Mouse (Mus musculus) lung, postnatal 10 days (tissue): Measurements from ENCODE around the gene Myod1.
A peak's percentile ranks its signal among the peaks of the same experiment; 100 is the strongest.

Experiments
- DNase-seq: peaks from one replicate; pipeline ENCODE4 v3.0.0; 2021

Gene Myod1

GRCm38 (mm10) chr7:46376172-46377007 is at the start of gene Myod1:
TSS of gene Myod1 (plus strand) at chr7:46376474.
- no peak for DNase-seq

DNA sequence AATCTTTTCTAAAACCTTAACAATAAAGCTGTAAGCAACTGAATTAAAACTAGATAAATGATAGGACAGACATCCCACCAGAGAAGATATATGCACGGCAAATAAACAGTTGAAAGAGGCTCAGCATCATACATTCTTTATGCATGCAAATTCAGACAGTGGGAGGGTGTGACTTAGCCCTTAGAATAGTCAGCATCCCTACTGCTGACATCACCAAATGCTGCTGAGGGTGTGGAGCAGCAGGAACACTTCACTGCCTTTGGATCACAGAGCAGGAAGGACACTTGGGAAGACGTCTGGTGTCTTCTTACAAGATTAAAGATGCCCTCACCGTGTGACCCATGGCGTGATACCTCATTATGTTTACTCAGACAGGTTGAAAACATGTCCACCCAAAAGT is 48.4 kb upstream of the Myod1 start:
- DNase-seq, result no peak

GRCm38 (mm10) chr7:46337397-46337796 is 38.9 kb upstream of the Myod1 start:
- no peak for DNase-seq

DNA sequence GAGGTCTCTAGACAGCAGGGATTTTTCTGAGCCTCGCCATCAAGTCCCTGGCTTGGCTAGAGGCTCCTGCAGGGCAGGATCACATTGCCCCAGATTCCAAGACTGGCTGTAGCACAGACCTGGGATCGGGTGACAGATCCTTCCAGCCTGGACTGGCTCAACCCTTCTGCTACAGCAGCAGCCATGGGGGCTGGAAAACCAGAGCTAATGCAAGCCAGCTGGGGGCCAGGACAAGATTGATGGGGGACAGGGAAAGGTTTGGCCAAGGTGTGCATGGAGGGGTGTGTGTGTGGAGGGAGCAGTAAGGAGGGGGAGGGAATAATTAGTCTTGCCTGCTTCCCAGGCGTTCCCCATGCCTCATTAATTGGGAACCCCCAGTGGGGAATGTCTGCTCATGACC is 36.5 kb upstream of the Myod1 start:
- DNase-seq, result no peak

DNA sequence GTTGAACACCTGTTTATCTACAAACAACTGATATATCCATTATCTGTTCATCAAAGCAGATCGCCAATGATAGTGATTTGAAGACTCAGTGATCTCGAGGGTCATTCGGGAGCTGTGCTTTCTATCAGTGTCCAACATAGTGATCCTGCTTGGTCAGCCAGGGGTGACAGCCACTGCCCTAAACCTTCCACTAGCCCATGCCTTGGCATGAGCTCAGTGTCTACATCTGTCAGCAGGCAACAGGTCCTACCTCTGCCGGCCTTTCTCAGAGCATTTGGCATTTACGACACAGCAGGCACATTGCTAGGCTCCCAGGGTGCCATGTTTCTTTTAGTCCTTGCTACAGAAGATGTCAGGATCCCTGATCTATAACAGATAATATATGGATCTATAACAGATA is 36.0 kb upstream of the Myod1 start:
- no peak for DNase-seq

DNA sequence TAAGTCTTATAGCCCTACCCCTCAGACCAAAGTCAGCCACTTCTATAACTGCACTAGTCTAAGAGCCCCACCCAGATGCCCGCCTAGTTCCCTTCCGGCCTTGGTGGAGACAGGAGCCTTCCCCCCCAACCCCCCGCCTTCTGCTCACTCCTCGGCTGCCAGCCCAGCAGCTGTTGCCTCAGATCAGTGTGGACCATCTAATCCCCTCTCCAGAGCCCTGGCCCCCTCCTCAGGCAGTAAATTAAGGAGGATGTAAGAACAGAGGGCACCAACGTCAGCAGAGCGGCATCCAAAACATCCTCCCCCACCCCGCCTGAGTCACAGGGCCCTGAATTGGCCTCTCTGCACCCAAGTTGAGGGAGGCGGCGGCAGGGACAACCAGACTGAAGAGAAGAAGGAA is 34.8 kb upstream of the Myod1 start:
- DNase-seq, result no peak

- DNase-seq, result no peak
Observed at GRCm38 (mm10) chr7:46347692-46348091, 28.6 kb upstream of the Myod1 start.

DNA sequence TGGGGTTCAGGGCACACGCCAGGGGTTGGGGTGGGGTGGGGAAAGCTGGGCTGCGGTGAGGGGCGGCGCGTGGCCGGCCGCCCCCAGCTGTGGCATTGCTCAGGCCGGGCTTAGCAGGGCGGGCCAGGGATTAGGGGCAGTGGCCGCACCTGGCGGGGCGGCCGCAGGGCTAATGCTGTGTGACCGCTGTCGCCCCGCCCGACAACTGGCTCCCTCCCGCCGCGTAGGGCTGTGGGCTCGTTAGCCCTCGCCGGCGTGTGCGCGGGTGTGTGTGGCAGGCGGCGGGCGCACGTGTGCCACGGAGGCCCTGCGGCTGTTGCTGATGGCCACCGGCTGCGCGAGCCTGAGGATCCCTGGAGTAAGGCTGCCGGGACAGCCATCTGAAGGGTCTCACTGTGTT is 27.5 kb upstream of the Myod1 start:
- DNase-seq, result no peak

- DNase-seq, result no peak
Observed at GRCm38 (mm10) chr7:46350119-46350702, 26.1 kb upstream of the Myod1 start.

DNA sequence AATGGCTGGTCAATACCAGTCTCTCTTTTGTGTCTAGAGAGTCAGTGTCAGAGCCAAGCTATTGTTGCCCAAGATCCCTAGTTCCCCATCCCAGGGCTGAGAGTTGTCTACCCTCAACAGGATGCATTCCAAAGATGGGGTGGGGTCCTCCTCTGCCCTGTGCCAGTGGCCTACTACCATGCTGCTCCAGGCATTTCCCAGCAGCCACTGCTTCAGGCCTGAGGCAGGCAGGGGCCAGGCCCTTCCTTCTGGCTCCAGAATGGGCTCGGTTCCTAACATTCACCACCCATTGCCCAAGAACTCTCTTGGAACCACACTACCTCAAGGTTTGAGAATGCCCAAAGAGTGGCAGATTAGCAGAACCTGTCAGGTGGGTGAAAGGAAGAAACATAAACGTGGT is 23.5 kb upstream of the Myod1 start:
- no peak for DNase-seq

DNA sequence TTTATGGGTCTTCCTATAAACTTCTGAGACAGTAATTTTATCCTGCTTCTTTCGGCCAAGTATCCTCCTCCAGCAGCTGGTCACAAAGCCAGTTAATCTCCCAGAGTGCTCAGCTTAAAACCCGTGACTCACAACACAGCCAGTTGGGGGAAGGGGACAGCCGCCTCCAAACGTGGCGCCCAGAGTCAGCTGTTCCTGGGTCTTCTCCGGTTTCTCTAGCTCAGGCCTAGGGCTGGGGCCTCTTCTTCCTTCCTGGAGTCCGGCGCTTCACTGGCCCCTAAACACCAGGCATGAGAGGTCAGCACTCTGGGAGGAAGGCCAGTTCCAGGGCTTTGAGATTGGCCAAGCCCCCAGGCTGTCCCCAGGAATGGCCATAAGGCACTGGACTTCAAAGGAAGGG is 23.1 kb upstream of the Myod1 start:
- no peak for DNase-seq

DNA sequence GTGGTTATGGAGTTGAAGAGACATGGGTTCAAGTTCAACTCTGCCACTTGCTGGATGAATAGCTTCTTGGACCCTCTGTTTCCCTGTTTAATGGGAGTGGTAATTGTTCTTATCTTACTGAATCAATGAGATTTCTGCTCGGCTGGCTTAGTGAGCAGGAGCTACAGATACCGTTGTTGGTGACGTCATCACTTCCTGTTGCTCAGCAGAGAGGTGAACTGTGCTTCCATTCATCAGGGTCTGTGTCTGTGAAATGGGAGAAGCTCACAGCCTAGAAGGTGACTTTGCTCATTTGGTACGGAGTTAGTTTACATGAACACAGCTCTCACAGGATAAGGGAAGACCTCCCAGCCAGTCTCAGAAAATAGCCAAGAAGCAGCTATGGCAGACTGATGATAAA is 22.4 kb upstream of the Myod1 start:
- no peak for DNase-seq

DNA sequence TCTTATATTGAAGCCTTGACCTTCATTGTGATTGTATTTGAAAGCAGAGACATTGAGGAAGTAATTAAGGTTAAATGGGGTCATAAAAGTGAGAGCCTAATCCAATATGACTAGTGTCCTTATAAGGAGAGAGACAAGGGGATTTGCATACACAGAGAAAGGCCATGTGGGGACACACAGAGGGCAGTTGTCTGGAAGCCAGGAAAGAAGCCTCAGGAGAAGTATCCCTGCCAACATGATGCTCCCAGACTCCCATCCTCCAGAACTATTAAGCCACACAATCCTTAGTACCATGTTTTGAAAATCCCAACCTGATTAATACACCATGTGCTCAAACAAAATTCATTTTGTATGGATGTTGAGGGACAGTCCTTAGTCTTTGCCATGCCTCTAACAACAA is 14.5 kb upstream of the Myod1 start:
- DNase-seq, result no peak

GRCm38 (mm10) chr7:46364154-46364553 is 12.1 kb upstream of the Myod1 start:
- DNase-seq, result no peak

GRCm38 (mm10) chr7:46365810-46366209 is 10.5 kb upstream of the Myod1 start:
- no peak for DNase-seq

DNA sequence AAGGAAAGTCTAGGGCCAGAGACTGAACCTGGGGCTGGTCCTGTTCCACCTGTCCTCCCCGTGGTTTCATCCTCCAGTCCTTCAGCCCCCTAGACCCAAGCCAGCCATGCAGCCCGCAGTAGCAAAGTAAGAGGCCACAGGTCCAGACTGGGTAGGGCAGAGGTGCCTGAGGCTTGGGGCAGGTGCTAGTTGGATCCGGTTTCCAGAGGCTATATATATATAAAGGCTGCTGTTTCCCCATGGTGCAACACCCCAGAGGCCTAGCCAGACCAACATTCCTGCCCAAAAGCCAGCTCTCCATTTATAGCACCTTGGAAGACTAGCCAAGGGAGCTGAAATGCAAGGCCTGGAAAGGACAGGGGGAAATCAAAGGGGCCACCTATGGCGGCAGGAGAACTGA is 5.2 kb upstream of the Myod1 start:
- DNase-seq, result no peak

DNA sequence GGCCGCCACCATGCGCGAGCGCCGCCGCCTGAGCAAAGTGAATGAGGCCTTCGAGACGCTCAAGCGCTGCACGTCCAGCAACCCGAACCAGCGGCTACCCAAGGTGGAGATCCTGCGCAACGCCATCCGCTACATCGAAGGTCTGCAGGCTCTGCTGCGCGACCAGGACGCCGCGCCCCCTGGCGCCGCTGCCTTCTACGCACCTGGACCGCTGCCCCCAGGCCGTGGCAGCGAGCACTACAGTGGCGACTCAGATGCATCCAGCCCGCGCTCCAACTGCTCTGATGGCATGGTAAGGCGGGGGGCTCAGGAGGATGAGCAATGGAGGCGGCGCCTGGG is 703 bp downstream of the Myod1 start:
- no peak for DNase-seq

DNA sequence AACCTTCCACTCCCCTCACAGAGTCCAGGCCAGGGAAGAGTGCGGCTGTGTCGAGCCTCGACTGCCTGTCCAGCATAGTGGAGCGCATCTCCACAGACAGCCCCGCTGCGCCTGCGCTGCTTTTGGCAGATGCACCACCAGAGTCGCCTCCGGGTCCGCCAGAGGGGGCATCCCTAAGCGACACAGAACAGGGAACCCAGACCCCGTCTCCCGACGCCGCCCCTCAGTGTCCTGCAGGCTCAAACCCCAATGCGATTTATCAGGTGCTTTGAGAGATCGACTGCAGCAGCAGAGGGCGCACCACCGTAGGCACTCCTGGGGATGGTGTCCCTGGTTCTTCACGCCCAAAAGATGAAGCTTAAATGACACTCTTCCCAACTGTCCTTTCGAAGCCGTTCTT is 1.8 kb downstream of the Myod1 start:
- DNase-seq, result no peak

- DNase-seq, result peak; percentile 61
Observed at GRCm38 (mm10) chr7:46378983-46379382, 2.7 kb downstream of the Myod1 start.

DNA sequence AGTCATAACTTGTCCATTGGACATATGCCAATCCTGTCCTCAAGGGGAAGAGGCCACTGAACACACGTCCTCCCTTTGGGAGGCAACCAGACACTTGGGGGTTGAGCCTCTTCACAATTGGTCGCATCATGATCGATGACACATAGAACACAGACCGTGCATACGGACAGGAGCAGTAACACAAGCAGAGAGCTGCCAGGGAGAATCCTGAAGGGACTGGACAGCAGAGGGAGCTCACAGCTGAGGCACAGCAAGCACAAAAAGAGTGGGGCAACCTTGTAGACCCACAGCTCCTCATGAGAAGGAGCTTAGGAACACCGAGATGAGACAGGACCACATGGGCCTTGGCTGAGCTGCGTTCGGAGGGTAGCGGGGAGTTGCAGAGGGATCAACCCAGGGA is 4.4 kb downstream of the Myod1 start:
- no peak for DNase-seq

DNA sequence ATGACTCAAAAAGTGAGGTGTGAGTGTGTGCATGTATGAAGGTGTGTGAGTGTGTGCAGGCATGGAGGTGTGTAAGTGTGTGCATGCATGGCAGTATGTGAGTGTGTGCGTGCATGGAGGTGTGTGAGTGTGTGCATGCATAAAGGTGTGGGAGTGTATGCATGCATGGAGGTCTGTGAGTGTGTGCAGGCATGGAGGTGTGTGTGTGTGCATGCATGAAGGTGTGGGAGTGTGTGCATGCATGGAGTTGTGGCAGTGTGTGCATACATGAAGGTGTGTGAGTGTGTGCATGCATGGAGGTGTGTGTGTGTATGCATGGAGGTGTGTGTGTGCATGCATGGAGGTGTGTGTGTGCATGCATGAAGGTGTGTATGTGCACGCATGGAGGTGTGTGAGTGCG is 11.2 kb downstream of the Myod1 start:
- no peak for DNase-seq

DNA sequence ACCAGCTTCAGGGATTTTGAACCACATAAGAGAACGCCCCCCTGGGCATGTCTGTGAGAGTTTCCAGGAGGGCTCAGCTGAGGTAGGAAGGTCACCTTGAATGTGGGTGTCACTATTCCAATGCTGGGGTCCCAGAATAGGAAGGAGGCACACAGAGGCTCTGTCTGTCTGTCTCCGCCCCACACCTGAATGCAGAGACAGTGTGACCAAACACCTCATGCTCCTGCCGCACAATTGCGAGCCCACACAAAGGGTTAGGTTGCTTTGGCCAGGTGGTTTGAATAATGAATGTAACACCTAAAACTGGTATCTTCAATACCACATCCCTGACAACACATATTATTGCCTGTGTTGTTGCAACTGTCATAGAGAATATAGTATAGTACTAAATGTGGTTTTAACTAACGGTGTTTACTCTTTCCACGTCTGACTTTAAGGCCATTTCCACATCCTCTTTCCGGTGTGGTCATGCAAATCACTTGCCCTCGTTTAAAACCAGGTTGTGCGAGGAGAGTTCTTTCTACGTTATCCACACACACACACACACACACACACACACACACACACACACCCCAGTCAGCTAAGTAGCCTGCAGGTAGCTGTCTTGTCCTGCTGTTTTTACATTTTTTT is 13.3 kb downstream of the Myod1 start:
- no peak for DNase-seq

DNA sequence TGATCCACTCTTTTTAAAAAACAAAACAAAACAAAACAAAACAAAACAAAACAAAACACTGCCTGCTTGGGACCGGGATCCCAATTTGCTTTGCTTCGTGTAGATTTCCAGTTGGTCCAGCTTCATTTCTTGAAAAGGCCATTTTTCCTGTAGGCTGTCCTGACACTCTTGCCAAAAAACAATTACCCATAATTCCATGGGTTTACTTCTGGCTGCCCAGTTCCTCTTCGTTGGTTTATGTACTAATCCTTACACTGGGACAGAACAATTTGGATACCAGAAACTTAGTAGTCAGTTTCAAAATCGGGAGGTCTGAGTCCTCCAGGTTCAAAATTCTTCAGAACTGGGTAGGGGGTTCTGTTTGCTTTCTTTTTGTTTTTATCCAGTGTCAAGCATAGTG is 14.0 kb downstream of the Myod1 start:
- DNase-seq, result no peak

DNA sequence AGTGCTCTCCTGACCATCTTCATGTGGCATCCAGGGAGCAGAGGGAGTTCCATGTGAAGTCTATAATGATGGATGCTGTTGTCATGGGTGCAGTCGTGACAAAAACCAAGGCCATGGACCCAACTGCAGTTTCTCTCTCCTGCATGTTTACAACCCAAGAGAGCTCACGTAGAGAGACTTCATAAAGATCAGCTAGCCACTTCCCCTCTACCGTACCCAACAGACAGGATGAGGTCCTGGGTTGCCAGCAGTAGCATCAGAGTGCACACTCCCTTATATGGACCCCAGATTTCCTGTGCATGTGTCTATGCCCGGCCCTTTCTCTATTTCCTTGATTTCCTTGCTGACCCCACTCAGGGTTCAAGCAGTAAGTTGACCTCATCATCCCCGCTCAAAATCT is 15.4 kb downstream of the Myod1 start:
- DNase-seq, result no peak

- DNase-seq, result peak; percentile 82
Observed at GRCm38 (mm10) chr7:46393116-46393515, 16.8 kb downstream of the Myod1 start.
